Mouse (Mus musculus): ENCODE measurements around the gene Hdhd5.

DNA sequence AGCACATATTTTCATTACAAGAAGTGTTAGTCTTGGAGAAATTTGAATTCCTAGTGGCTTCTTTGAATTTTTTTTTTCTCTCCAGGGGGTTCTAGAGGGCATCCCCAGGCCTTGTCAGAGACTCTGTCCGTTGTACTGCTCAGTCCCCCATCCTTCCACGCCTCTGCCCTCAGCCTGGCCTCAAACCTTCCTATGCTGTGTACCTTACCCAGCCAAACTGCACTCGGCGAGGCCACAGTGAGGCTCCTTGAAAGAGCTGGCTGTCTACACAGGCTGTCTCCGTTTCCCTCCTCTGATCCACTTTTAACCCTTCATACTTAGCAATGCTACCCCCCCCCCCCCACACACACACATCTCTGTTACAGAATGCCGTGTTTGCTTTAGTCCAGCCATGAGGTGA, 68.9 kb downstream of the Hdhd5 start:
- TF ChIP-seq CTCF (IDR thresholded peaks at IDR 0.05; ENCODE audit: control insufficient read depth, insufficient read depth, low read length) (no peak), POLR2A (IDR thresholded peaks at IDR 0.05; ENCODE audit: borderline replicate concordance, control insufficient read depth, low read depth, low read length) (no peak)
